Mouse (Mus musculus) embryo, embryonic 11.5 days (tissue): ENCODE measurements around the gene Btbd7.

Source experiments
- DNase-seq: peaks from one replicate; pipeline ENCODE4 v3.0.0-alpha.2; 2012; ENCODE audit warnings: low read depth, low spot score

Btbd7 gene

GRCm38 (mm10) chr12:102878031-102878823 lies at the start of gene Btbd7:
Btbd7 (minus strand) TSS chr12:102878471.
- DNase-seq = peak; percentile 94

- DNase-seq = no peak
These were observed 37.8 kb upstream of the Btbd7 start for GRCm38 (mm10) chr12:102916073-102916472.

GRCm38 (mm10) chr12:102908191-102908590 lies 29.9 kb upstream of the Btbd7 start:
- no peak for DNase-seq

- DNase-seq = no peak
These were observed 20.8 kb upstream of the Btbd7 start, which contains the start of gene Cox8c for GRCm38 (mm10) chr12:102899091-102899490. Cox8c (plus strand) TSS chr12:102899316.

- DNase-seq = no peak
These were observed 10.3 kb upstream of the Btbd7 start for GRCm38 (mm10) chr12:102888568-102888967.

- DNase-seq = no peak
These were observed 9.1 kb upstream of the Btbd7 start for GRCm38 (mm10) chr12:102887366-102887765.

GRCm38 (mm10) chr12:102885735-102886134 lies 7.5 kb upstream of the Btbd7 start:
- peak; percentile 11 for DNase-seq

GRCm38 (mm10) chr12:102878901-102879300 lies 630 bp upstream of the Btbd7 start:
- DNase-seq = no peak

- peak; percentile 34 for DNase-seq
These were observed 805 bp downstream of the Btbd7 start for GRCm38 (mm10) chr12:102877301-102878030.

- DNase-seq = no peak
These were observed 7.7 kb downstream of the Btbd7 start for GRCm38 (mm10) chr12:102870527-102870926.

GRCm38 (mm10) chr12:102869802-102870201 lies 8.5 kb downstream of the Btbd7 start:
- no peak for DNase-seq

- DNase-seq = no peak
These were observed 17.5 kb downstream of the Btbd7 start for GRCm38 (mm10) chr12:102860806-102861205.

- DNase-seq = no peak
These were observed 40.0 kb downstream of the Btbd7 start for GRCm38 (mm10) chr12:102838271-102838670.

- DNase-seq = no peak
These were observed 45.4 kb downstream of the Btbd7 start for GRCm38 (mm10) chr12:102832746-102833300.

GRCm38 (mm10) chr12:102831888-102832287 lies 46.4 kb downstream of the Btbd7 start:
- DNase-seq = no peak

- DNase-seq = no peak
These were observed 51.2 kb downstream of the Btbd7 start for GRCm38 (mm10) chr12:102827119-102827518.

- no peak for DNase-seq
These were observed 51.9 kb downstream of the Btbd7 start for GRCm38 (mm10) chr12:102826399-102826798.

GRCm38 (mm10) chr12:102814858-102815257 lies 63.4 kb downstream of the Btbd7 start:
- DNase-seq = no peak

GRCm38 (mm10) chr12:102799528-102799927 lies 78.7 kb downstream of the Btbd7 start:
- DNase-seq = no peak

- no peak for DNase-seq
These were observed 90.3 kb downstream of the Btbd7 start for GRCm38 (mm10) chr12:102787927-102788326.

- no peak for DNase-seq
These were observed 92.7 kb downstream of the Btbd7 start for GRCm38 (mm10) chr12:102785593-102785985.

- DNase-seq = no peak
These were observed 93.2 kb downstream of the Btbd7 start for GRCm38 (mm10) chr12:102784899-102785592.
